Mouse (Mus musculus) kidney, postnatal 4 days (tissue): ENCODE data around the gene Gadd45gip1.

ENCODE experiments used
- DNase-seq, 2 experiments: peaks; one replicate each; pipeline ENCODE4 v3.0.0; 2021; ENCODE audit warnings: mixed read lengths in 2 of 2

Gene Gadd45gip1

GRCm38 (mm10) chr8:84831490-84831889, at the start of gene Gadd45gip1:
TSS of gene Gadd45gip1 (plus strand) at chr8:84831522.
- peak in 1 of 2 experiments; percentile 35 for DNase-seq

- DNase-seq = no peak
These were observed 49.4 kb upstream of the Gadd45gip1 start for GRCm38 (mm10) chr8:84781686-84782505.

GRCm38 (mm10) chr8:84782680-84783079, 48.6 kb upstream of the Gadd45gip1 start:
- DNase-seq = no peak

- DNase-seq = no peak
These were observed 48.0 kb upstream of the Gadd45gip1 start for GRCm38 (mm10) chr8:84783198-84783918.

GRCm38 (mm10) chr8:84783919-84784581, 47.3 kb upstream of the Gadd45gip1 start:
- peak; percentile 60 to 71 for DNase-seq

GRCm38 (mm10) chr8:84784681-84785505, 46.4 kb upstream of the Gadd45gip1 start:
- peak; percentile 36 to 40 for DNase-seq

- DNase-seq = no peak
These were observed 45.9 kb upstream of the Gadd45gip1 start for GRCm38 (mm10) chr8:84785506-84785755.

GRCm38 (mm10) chr8:84785756-84786677, 45.3 kb upstream of the Gadd45gip1 start:
- DNase-seq = peak; percentile 76 to 85

GRCm38 (mm10) chr8:84786801-84787467, 44.4 kb upstream of the Gadd45gip1 start:
- DNase-seq = no peak

- no peak for DNase-seq
These were observed 43.6 kb upstream of the Gadd45gip1 start for GRCm38 (mm10) chr8:84787523-84788302.

GRCm38 (mm10) chr8:84788896-84789295, 42.4 kb upstream of the Gadd45gip1 start:
- peak; percentile 79 to 85 for DNase-seq

GRCm38 (mm10) chr8:84789345-84789744, 42.0 kb upstream of the Gadd45gip1 start:
- DNase-seq = no peak

GRCm38 (mm10) chr8:84789855-84790486, 41.4 kb upstream of the Gadd45gip1 start:
- DNase-seq = no peak

- no peak for DNase-seq
These were observed 40.8 kb upstream of the Gadd45gip1 start for GRCm38 (mm10) chr8:84790537-84790936.

GRCm38 (mm10) chr8:84792429-84792947, 38.8 kb upstream of the Gadd45gip1 start:
- DNase-seq = no peak

- DNase-seq = no peak
These were observed 38.2 kb upstream of the Gadd45gip1 start for GRCm38 (mm10) chr8:84793134-84793533.

GRCm38 (mm10) chr8:84793791-84794485, 37.4 kb upstream of the Gadd45gip1 start:
- peak in 1 of 2 experiments; percentile 61 for DNase-seq

GRCm38 (mm10) chr8:84794486-84794885, 36.8 kb upstream of the Gadd45gip1 start:
- no peak for DNase-seq
